Mouse (Mus musculus) C2C12 (cell line): ENCODE measurements around the gene Cdk19.

ENCODE experiments used
- CEBPB ChIP-seq: IDR thresholded peaks from one replicate; pipeline ENCODE4 v1.6.1; 2011; ENCODE audit warnings: low read depth, mild to moderate bottlenecking, control low read depth, moderate library complexity
- CTCF ChIP-seq: IDR thresholded peaks from one replicate; pipeline ENCODE4 v1.5.1; 2011; ENCODE audit not compliant: control insufficient read depth, insufficient read depth, insufficient read length
- FOSL1 ChIP-seq: IDR thresholded peaks from one replicate; pipeline ENCODE4 v1.8.0; 2011; ENCODE audit warnings: mild to moderate bottlenecking, low read length; ENCODE audit not compliant: poor library complexity, insufficient read depth, severe bottlenecking
- MAX ChIP-seq: IDR thresholded peaks from one replicate; pipeline ENCODE4 v1.6.1; 2011; ENCODE audit warnings: mild to moderate bottlenecking, control low read depth
- MYOG ChIP-seq: IDR thresholded peaks from one replicate; pipeline ENCODE4 v1.6.1; 2011; ENCODE audit not compliant: control insufficient read depth, insufficient read length; ENCODE audit errors: extremely low read depth
- USF1 ChIP-seq: IDR thresholded peaks from one replicate; pipeline ENCODE4 v1.6.1; 2011; ENCODE audit warnings: low read depth, mild to moderate bottlenecking, control low read depth, moderate library complexity

DNA sequence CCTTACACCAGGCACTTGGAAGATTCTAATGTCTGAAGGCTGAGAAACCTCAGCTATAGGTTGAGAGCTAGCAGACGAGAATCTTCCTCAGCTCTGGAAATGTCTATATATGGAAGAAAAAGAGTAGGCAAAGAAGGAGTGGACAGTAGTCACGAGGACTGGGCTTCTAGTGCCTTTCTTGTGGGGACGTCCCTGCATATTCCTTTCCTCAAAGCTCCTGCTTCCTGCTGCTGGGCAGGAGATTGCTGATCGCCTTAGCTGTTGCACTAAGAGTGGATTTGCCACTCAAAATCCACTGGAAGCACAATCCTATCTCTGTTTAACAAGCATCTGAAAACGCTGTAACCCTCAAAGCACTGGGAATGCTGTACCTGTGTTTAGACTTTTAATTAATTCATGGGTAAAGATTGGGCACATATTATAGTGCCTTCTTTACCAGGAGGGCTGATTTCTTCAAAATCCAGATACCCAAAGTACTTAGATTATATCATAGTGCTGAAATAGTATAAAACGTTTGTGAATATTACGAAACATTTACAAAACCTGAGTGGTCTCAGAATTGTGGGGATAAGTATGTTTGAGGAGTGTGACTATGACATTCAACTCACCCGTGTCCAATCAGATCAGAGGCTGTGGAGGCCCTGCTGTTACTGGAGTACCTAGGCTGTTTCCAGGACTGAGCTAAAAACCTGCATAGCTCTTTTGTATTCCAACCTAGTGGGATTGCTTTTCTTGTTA, 128.0 kb downstream of the Cdk19 start:
- TF ChIP-seq USF1 = no peak
- TF ChIP-seq CTCF = no peak
- TF ChIP-seq MAX = no peak
- no peak for TF ChIP-seq MYOG
- TF ChIP-seq CEBPB = no peak
- no peak for TF ChIP-seq FOSL1
